Mouse (Mus musculus) thymus, adult 2 months (tissue): ENCODE data around the gene Sys1.

Experiments
- CTCF ChIP-seq: fragments of 200-500 bp; IDR thresholded peaks from 2 replicates; pipeline ENCODE4 v1.5.1; 2012; ENCODE audit warnings: mild to moderate bottlenecking, control low read depth, low read length, moderate library complexity, borderline replicate concordance; ENCODE audit not compliant: control insufficient read depth, poor library complexity, insufficient read depth; ENCODE audit errors: extremely low read depth
- POLR2A ChIP-seq: fragments of 200-500 bp; IDR thresholded peaks from 2 replicates; pipeline ENCODE4 v1.6.1; 2012; ENCODE audit warnings: mild to moderate bottlenecking, low read length, control low read depth, moderate library complexity; ENCODE audit not compliant: control insufficient read depth, poor library complexity, insufficient read depth; ENCODE audit errors: extremely low read depth

DNA sequence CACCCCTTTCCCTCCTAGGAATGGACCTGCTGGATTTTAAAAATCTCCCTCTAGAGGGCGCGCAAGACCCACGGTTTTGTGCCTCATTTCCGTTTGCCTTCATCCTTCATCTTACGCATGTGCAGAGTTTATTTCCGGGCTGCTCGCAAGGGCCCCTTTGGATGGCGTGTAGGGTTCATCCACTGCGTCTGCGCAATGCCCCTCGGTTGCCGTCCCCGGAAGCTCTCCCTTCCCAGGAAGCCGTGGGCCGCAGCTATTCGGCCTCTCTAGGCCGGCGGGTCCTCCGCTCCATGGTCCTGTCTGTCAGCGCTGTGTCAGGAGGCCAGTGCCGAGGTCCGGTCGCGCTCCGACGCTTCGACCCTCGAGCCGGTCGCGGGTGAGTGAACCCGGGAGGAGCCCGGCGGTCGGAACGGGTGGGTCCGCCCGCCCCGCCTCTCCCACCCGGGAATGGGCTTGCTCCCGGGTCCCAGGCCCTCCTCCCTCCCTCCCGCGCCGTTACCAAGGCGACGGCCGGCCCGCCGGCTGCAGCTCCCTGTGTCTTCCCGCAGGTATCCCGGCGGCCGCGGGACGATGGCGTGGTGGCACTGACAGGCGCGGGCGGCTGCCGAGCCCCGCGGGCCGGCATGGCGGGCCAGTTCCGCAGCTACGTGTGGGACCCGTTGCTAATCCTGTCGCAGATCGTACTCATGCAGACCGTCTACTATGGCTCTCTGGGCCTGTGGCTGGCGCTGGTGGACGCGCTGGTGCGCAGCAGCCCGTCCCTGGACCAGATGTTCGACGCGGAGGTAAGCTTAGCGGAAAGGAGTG is 4.2 kb downstream of the Sys1 start, which contains the start of gene Gm20458:
- 0 out of 2 replicates have a peak, but pooled peaks have one; percentile 39 for TF ChIP-seq CTCF
- peak; percentile 62; the same call in 1 of the 2 replicates for TF ChIP-seq POLR2A
